Mouse (Mus musculus): ENCODE data around the gene Mzf1. TPM values are rescaled to one million over a fixed set of nuclear protein-coding genes. Genes with fewer than 3 reads are reported as not detected.

The Mzf1 gene
- polyA plus RNA-seq, 1 experiment from 2014 or later: 1.2 TPM

DNA sequence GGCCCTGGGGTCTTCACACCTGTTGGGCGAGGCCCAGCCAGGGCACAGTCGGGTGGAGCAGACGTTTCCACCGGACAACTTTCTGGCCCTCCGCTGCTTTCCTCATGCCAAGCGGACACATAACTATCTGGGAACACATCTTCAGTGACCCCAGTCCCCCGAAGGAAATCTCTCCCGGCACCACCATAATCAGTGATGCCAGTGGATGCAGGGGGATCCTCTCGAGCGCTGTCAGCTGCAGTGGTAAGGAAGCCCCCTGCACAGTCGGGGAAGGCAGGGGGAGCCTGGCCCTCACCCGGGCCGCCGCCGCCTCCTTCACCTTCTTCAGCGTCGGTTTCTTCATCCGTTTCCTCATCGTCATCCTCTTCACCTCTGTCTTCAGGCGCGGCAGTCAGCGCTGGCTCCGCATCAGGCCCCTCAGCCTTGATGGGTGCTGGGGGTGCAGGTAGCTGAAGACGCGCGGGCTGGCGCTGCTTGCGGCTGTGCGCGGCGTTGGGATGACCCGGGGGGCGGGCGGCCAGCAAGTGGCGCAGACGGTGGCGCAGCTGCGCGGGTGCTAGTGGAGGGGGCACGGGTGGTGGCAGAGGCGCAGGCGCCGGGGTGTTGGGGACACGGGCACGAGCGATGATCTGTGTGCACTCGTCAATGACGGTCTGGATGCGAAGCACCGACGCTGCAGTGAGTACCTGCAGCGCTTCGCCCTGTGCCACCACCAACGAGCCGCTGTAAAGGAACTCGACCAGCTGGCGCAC lies 47.0 kb downstream of the Mzf1 start:
- H3K9me3 ChIP-seq (replicated peaks; ENCODE audit: control insufficient read depth, low read length): no peaks in the 10 kb centered on the region
- WGBS: 38% methylated on average over 57 of the region's 57 CpGs

GRCm38 (mm10) chr7:13006531-13006930 lies 48.0 kb downstream of the Mzf1 start:
- Histone ChIP-seq H3K4me3 (ENCODE audit: low read depth, low read length) (no peak overlapping the region), H3K27ac (replicated peaks; ENCODE audit: low read depth, low read length) (no peak overlapping the region), H3K27me3 (ENCODE audit: control insufficient read depth, insufficient read depth, low read length) (peaks cover 4% of the 10 kb centered on the region; the same call in 1 of the 2 replicates), H3K9ac (replicated peaks; ENCODE audit: low read length) (no peak overlapping the region), H3K36me3 (replicated peaks; ENCODE audit: control insufficient read depth, insufficient read depth, low read depth, low read length) (peaks cover 6% of the 10 kb centered on the region; the same call in 1 of the 2 replicates), H3K4me2 (ENCODE audit: low read depth, low read length) (no peak overlapping the region), H3K4me1 (ENCODE audit: control insufficient read depth, insufficient read depth, low read length) (no peaks in the 10 kb centered on the region), H3K9me3 (replicated peaks; ENCODE audit: control insufficient read depth, low read length) (no peaks in the 10 kb centered on the region)
- WGBS: 86% methylated on average over 10 of the region's 10 CpGs
- ATAC-seq (replicated peaks; ENCODE audit: insufficient number of reproducible peaks, low FRiP score, low TSS enrichment, low read depth) (no peak), DNase-seq (ENCODE audit: low spot score) (no peak)

More for the DNA sequence above, 47.0 kb downstream of the Mzf1 start:
- H3K27ac ChIP-seq (replicated peaks; ENCODE audit: low read depth, low read length): no peak overlapping the region
- ATAC-seq (replicated peaks; ENCODE audit: insufficient number of reproducible peaks, low FRiP score, low TSS enrichment, low read depth) (no peak), DNase-seq (ENCODE audit: low spot score) (no peak)
- peaks cover 4% of the 10 kb centered on the region; the same call in 1 of the 2 replicates for H3K27me3 ChIP-seq (ENCODE audit: control insufficient read depth, insufficient read depth, low read length)
- H3K4me1 ChIP-seq (ENCODE audit: control insufficient read depth, insufficient read depth, low read length): no peaks in the 10 kb centered on the region
- H3K36me3 ChIP-seq (replicated peaks; ENCODE audit: control insufficient read depth, insufficient read depth, low read depth, low read length): peaks cover 6% of the 10 kb centered on the region; the same call in 1 of the 2 replicates
- H3K4me3 ChIP-seq (ENCODE audit: low read depth, low read length): peak overlapping the region; percentile 8; the same call in 1 of the 2 replicates
- no peak overlapping the region; the same call in 1 of the 2 replicates for H3K9ac ChIP-seq (replicated peaks; ENCODE audit: low read length)
- H3K4me2 ChIP-seq (ENCODE audit: low read depth, low read length): peak overlapping the region; percentile 25

- 91% methylated on average over 17 of the region's 17 CpGs for WGBS
- no peak overlapping the region for H3K9ac ChIP-seq (replicated peaks; ENCODE audit: low read length)
- H3K27me3 ChIP-seq (ENCODE audit: control insufficient read depth, insufficient read depth, low read length): peaks cover 4% of the 10 kb centered on the region; the same call in 1 of the 2 replicates
- H3K27ac ChIP-seq (replicated peaks; ENCODE audit: low read depth, low read length): no peak overlapping the region
- no peak overlapping the region for H3K4me3 ChIP-seq (ENCODE audit: low read depth, low read length)
- DNase-seq (ENCODE audit: low spot score) (no peak), ATAC-seq (replicated peaks; ENCODE audit: insufficient number of reproducible peaks, low FRiP score, low TSS enrichment, low read depth) (no peak)
- H3K36me3 ChIP-seq (replicated peaks; ENCODE audit: control insufficient read depth, insufficient read depth, low read depth, low read length): peaks cover 6% of the 10 kb centered on the region; the same call in 1 of the 2 replicates
- no peaks in the 10 kb centered on the region for H3K9me3 ChIP-seq (replicated peaks; ENCODE audit: control insufficient read depth, low read length)
- H3K4me2 ChIP-seq (ENCODE audit: low read depth, low read length): no peak overlapping the region
- H3K4me1 ChIP-seq (ENCODE audit: control insufficient read depth, insufficient read depth, low read length): no peaks in the 10 kb centered on the region
These were observed 48.6 kb downstream of the Mzf1 start for GRCm38 (mm10) chr7:13006011-13006410.

DNA sequence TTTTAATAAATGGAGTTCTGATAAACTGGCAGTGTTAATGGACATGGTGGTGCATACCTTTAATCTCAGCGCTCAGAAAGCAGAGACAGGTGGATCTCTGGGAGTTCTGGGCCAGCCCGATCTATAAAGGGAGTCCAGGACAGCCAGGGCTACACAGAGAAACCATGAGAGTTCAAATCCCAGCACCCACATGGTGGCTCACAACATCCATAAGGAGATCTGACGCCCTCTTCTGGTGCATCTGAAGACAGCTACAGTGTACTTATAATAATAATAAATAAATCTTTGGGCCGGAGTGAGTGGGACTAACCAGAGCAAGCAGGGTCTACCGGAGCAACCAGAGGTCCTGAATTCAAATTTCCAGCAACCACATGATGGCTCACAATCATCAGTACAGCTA lies 51.2 kb downstream of the Mzf1 start:
- H3K9me3 ChIP-seq (replicated peaks; ENCODE audit: control insufficient read depth, low read length): no peaks in the 10 kb centered on the region
- H3K27me3 ChIP-seq (ENCODE audit: control insufficient read depth, insufficient read depth, low read length): peaks cover 4% of the 10 kb centered on the region; the same call in 1 of the 2 replicates
- H3K4me2 ChIP-seq (ENCODE audit: low read depth, low read length): no peak overlapping the region
- WGBS: 70% methylated on average over 5 of the region's 5 CpGs
- no peaks in the 10 kb centered on the region for H3K4me1 ChIP-seq (ENCODE audit: control insufficient read depth, insufficient read depth, low read length)
- H3K36me3 ChIP-seq (replicated peaks; ENCODE audit: control insufficient read depth, insufficient read depth, low read depth, low read length): peaks cover 6% of the 10 kb centered on the region; the same call in 1 of the 2 replicates
- H3K27ac ChIP-seq (replicated peaks; ENCODE audit: low read depth, low read length): no peak overlapping the region
- no peak overlapping the region for H3K9ac ChIP-seq (replicated peaks; ENCODE audit: low read length)
- H3K4me3 ChIP-seq (ENCODE audit: low read depth, low read length): no peak overlapping the region
- ATAC-seq (replicated peaks; ENCODE audit: insufficient number of reproducible peaks, low FRiP score, low TSS enrichment, low read depth): no peak
- no peak for DNase-seq (ENCODE audit: low spot score)

- no peak for DNase-seq (ENCODE audit: low spot score)
- 82% methylated on average over 1 of the region's 1 CpGs for WGBS
- peaks cover 4% of the 10 kb centered on the region; the same call in 1 of the 2 replicates for H3K36me3 ChIP-seq (replicated peaks; ENCODE audit: control insufficient read depth, insufficient read depth, low read depth, low read length)
- no peaks in the 10 kb centered on the region for H3K9me3 ChIP-seq (replicated peaks; ENCODE audit: control insufficient read depth, low read length)
- H3K4me3 ChIP-seq (ENCODE audit: low read depth, low read length): no peak overlapping the region
- ATAC-seq (replicated peaks; ENCODE audit: insufficient number of reproducible peaks, low FRiP score, low TSS enrichment, low read depth): no peak
- no peaks in the 10 kb centered on the region for H3K4me1 ChIP-seq (ENCODE audit: control insufficient read depth, insufficient read depth, low read length)
- H3K27me3 ChIP-seq (ENCODE audit: control insufficient read depth, insufficient read depth, low read length): no peaks in the 10 kb centered on the region
- no peak overlapping the region for H3K9ac ChIP-seq (replicated peaks; ENCODE audit: low read length)
- H3K27ac ChIP-seq (replicated peaks; ENCODE audit: low read depth, low read length): no peak overlapping the region
- no peak overlapping the region for H3K4me2 ChIP-seq (ENCODE audit: low read depth, low read length)
These were observed 53.0 kb downstream of the Mzf1 start for GRCm38 (mm10) chr7:13001584-13001983.

DNA sequence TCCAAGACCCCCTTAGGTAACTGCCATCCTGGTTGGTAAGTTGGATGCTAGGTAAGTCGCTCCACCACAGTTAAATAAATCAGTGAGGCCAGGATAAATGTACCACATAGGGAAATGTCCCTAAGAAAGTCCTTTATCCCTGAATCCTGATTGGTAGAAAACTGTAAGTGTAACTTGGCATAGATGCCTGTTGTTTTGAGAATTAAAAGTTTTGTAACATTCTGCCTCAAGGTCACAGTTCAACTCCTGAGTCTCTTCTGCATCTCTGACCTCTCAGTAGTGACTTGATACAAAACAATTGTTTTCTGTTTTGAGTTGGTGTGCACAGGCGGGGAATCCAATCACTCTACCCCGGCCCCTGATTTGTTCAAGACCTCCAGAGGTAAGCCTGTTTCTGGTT lies 55.7 kb downstream of the Mzf1 start, which contains the start of gene Trim28:
Trim28 (plus strand) TSS at position 264 of the 400 bp plus-strand sequence.
- H3K36me3 ChIP-seq (replicated peaks; ENCODE audit: control insufficient read depth, insufficient read depth, low read depth, low read length): no peaks in the 10 kb centered on the region
- 73% methylated on average over 3 of the region's 3 CpGs for WGBS
- no peak for DNase-seq (ENCODE audit: low spot score)
- no peak for ATAC-seq (replicated peaks; ENCODE audit: insufficient number of reproducible peaks, low FRiP score, low TSS enrichment, low read depth)
- no peaks in the 10 kb centered on the region for H3K27me3 ChIP-seq (ENCODE audit: control insufficient read depth, insufficient read depth, low read length)
- no peak within 1 kb of the TSS for H3K4me2 ChIP-seq (ENCODE audit: low read depth, low read length)
- no peaks in the 10 kb centered on the region for H3K4me1 ChIP-seq (ENCODE audit: control insufficient read depth, insufficient read depth, low read length)
- H3K27ac ChIP-seq (replicated peaks; ENCODE audit: low read depth, low read length): no peak within 1 kb of the TSS
- no peaks in the 10 kb centered on the region for H3K9me3 ChIP-seq (replicated peaks; ENCODE audit: control insufficient read depth, low read length)
- no peak within 1 kb of the TSS for H3K9ac ChIP-seq (replicated peaks; ENCODE audit: low read length)
- no peak within 1 kb of the TSS for H3K4me3 ChIP-seq (ENCODE audit: low read depth, low read length)

- DNase-seq (ENCODE audit: low spot score) (no peak), ATAC-seq (replicated peaks; ENCODE audit: insufficient number of reproducible peaks, low FRiP score, low TSS enrichment, low read depth) (no peak)
- no peaks in the 10 kb centered on the region for H3K9me3 ChIP-seq (replicated peaks; ENCODE audit: control insufficient read depth, low read length)
- no peaks in the 10 kb centered on the region for H3K36me3 ChIP-seq (replicated peaks; ENCODE audit: control insufficient read depth, insufficient read depth, low read depth, low read length)
- no peak within 1 kb of the TSS for H3K27ac ChIP-seq (replicated peaks; ENCODE audit: low read depth, low read length)
- no peaks in the 10 kb centered on the region for H3K27me3 ChIP-seq (ENCODE audit: control insufficient read depth, insufficient read depth, low read length)
- H3K4me3 ChIP-seq (ENCODE audit: low read depth, low read length): no peak within 1 kb of the TSS
- no peaks in the 10 kb centered on the region for H3K4me1 ChIP-seq (ENCODE audit: control insufficient read depth, insufficient read depth, low read length)
- H3K4me2 ChIP-seq (ENCODE audit: low read depth, low read length): no peak within 1 kb of the TSS
- WGBS: 81% methylated on average over 5 of the region's 5 CpGs
- H3K9ac ChIP-seq (replicated peaks; ENCODE audit: low read length): no peak within 1 kb of the TSS
These were observed 56.5 kb downstream of the Mzf1 start, which contains the start of gene Slc27a5 for GRCm38 (mm10) chr7:12998053-12998452. TSS of gene Slc27a5 (minus strand) at chr7:12998192.

GRCm38 (mm10) chr7:12997230-12997629 lies 57.3 kb downstream of the Mzf1 start:
- ATAC-seq (replicated peaks; ENCODE audit: insufficient number of reproducible peaks, low FRiP score, low TSS enrichment, low read depth) (no peak), DNase-seq (ENCODE audit: low spot score) (no peak)
- Histone ChIP-seq H3K9me3 (replicated peaks; ENCODE audit: control insufficient read depth, low read length) (no peaks in the 10 kb centered on the region), H3K27me3 (ENCODE audit: control insufficient read depth, insufficient read depth, low read length) (no peaks in the 10 kb centered on the region), H3K9ac (replicated peaks; ENCODE audit: low read length) (no peak overlapping the region), H3K27ac (replicated peaks; ENCODE audit: low read depth, low read length) (no peak overlapping the region), H3K36me3 (replicated peaks; ENCODE audit: control insufficient read depth, insufficient read depth, low read depth, low read length) (no peaks in the 10 kb centered on the region), H3K4me1 (ENCODE audit: control insufficient read depth, insufficient read depth, low read length) (no peaks in the 10 kb centered on the region), H3K4me2 (ENCODE audit: low read depth, low read length) (no peak overlapping the region), H3K4me3 (ENCODE audit: low read depth, low read length) (no peak overlapping the region)
- WGBS: 69% methylated on average over 5 of the region's 5 CpGs

All from embryonic facial prominence, embryonic 11.5 days (tissue).